Mouse (Mus musculus): ENCODE data around the gene Fdps. TPM values are rescaled to one million over a fixed set of nuclear protein-coding genes. Genes with fewer than 3 reads are reported as not detected.

Fdps gene
- 260 and 266 TPM in 2 replicates for polyA plus RNA-seq (2011; ENCODE audit: insufficient read depth, insufficient read length, low read depth, missing spikeins)

DNA sequence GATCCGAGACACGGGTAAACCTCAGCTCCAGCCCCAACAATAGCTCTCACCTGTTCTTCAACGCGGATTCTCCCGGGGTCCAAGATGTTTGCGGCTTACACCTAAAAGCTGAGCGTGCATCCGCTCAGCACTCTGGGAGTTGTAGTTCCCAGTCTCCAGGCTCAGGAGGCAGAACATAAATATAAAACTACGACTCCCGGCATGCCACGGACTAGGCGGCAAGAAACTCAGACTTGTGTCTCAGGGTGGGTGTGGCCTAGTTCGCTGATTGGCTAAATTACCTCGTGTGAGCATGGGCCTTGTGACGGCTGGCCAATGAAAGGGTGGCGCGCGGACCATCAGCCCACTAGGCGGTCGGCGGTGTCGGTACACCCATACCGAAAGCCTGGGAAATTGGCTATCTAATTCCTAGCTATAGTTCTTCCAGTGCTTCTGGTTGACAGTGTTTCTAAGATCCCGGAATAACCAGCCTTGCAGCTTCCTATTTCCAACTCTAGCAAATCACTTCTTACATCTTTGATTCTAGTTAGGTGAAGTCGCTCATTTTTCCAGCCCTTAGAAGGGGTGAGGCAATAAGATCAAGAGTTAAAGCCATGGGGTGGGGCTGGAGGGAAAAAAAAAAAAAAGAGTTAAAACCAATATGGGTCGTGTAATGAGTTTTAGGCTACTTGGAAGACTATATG, at the start of gene Fdps:
Fdps (minus strand) TSS at position 148 of the 683 bp plus-strand sequence.
- TF ChIP-seq CTCF (IDR thresholded peaks at IDR 0.05; ENCODE audit: low read depth, low read length) (no peak), POLR2A (IDR thresholded peaks at IDR 0.05; ENCODE audit: insufficient read depth, low read length) (peak; percentile 41), EP300 (IDR thresholded peaks at IDR 0.05; ENCODE audit: insufficient read depth, low read depth, low read length) (peak; percentile 59; the same call in 1 of the 2 replicates)
- H3K9me3 ChIP-seq (replicated peaks; ENCODE audit: control insufficient read depth, insufficient read depth, low read length, poor library complexity, severe bottlenecking), result no peaks in the 10 kb centered on the region
- no peaks in the 10 kb centered on the region for H3K4me1 ChIP-seq (ENCODE audit: control insufficient read depth, insufficient read depth, low read length)
- H3K9ac ChIP-seq (ENCODE audit: low read depth, poor library complexity, severe bottlenecking), result peak within 1 kb of the TSS; percentile 65
- peak within 1 kb of the TSS; percentile 90 for H3K27ac ChIP-seq (ENCODE audit: insufficient read depth, low read length)
- peaks cover 34% of the 10 kb centered on the region for H3K36me3 ChIP-seq (ENCODE audit: control insufficient read depth, insufficient read depth, low read length, poor library complexity, severe bottlenecking)
- peak within 1 kb of the TSS; percentile 99 for H3K4me3 ChIP-seq (ENCODE audit: low read depth, low read length)
- H3K27me3 ChIP-seq (ENCODE audit: control insufficient read depth, insufficient read depth, low read length, poor library complexity, severe bottlenecking), result no peaks in the 10 kb centered on the region

- H3K4me3 ChIP-seq (ENCODE audit: low read depth, low read length), result no peak overlapping the region
These were observed 46.8 kb upstream of the Fdps start for GRCm38 (mm10) chr3:89148567-89148966.

GRCm38 (mm10) chr3:89147979-89148311, 46.2 kb upstream of the Fdps start:
- no peaks in the 10 kb centered on the region for H3K27me3 ChIP-seq (ENCODE audit: control insufficient read depth, insufficient read depth, low read length, poor library complexity, severe bottlenecking)
- H3K27ac ChIP-seq (ENCODE audit: insufficient read depth, low read length), result no peak overlapping the region
- peak overlapping the region; percentile 34 for H3K9ac ChIP-seq (ENCODE audit: low read depth, poor library complexity, severe bottlenecking)

More at GRCm38 (mm10) chr3:89148567-89148966, 46.8 kb upstream of the Fdps start:
- Histone ChIP-seq H3K36me3 (ENCODE audit: control insufficient read depth, insufficient read depth, low read length, poor library complexity, severe bottlenecking) (no peaks in the 10 kb centered on the region), H3K27me3 (ENCODE audit: control insufficient read depth, insufficient read depth, low read length, poor library complexity, severe bottlenecking) (no peaks in the 10 kb centered on the region), H3K9me3 (replicated peaks; ENCODE audit: control insufficient read depth, insufficient read depth, low read length, poor library complexity, severe bottlenecking) (no peaks in the 10 kb centered on the region), H3K27ac (ENCODE audit: insufficient read depth, low read length) (no peak overlapping the region), H3K4me1 (ENCODE audit: control insufficient read depth, insufficient read depth, low read length) (peaks cover 3% of the 10 kb centered on the region), H3K9ac (ENCODE audit: low read depth, poor library complexity, severe bottlenecking) (peak overlapping the region; percentile 34; the same call in 1 of the 2 replicates)
- TF ChIP-seq EP300 (IDR thresholded peaks at IDR 0.05; ENCODE audit: insufficient read depth, low read depth, low read length), result no peak
- TF ChIP-seq CTCF (IDR thresholded peaks at IDR 0.05; ENCODE audit: low read depth, low read length), result no peak
- TF ChIP-seq POLR2A (IDR thresholded peaks at IDR 0.05; ENCODE audit: insufficient read depth, low read length), result no peak

DNA sequence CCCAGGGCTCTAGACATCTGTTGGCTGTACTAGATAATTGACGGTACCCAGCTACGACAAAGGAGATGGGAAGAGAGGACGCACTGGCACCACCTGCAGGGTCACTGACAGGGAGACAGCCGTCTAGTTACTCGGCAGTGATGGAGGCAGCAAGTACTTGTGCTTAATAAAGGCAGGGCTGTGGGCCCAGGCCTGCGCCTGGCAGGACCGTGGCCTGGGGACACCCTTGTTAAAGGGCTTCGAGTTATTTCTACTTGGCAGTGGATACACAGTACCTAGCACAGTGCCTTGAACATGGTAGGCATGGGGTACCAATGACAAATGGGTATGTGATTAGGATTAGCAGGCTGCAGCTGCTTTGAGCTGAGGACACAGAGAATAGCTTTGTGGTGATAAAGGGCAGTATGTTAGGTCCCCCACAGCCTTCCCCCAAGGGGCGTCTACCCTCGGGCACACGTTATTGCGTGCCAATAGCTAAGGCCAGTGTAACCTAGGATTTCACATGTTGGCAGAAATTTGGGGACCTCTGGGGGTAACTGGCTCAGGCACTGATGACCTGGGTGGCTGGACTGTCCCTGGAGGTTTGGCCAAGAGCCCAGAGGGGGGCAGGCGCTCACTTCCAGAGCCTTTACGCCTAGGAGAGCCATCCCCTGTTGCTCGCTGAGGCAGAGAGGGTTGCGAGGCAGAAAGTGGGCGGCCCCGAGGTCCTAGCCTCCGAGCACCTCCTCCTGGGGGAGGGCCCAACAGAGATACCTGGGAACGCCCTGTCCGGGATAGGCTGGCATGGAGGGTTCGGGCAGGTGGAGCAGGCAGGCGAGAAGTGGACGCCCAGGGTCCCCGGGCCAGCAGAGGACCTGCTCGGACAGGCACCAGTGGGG, 45.6 kb upstream of the Fdps start:
- no peaks in the 10 kb centered on the region for H3K9me3 ChIP-seq (replicated peaks; ENCODE audit: control insufficient read depth, insufficient read depth, low read length, poor library complexity, severe bottlenecking)
- no peaks in the 10 kb centered on the region for H3K36me3 ChIP-seq (ENCODE audit: control insufficient read depth, insufficient read depth, low read length, poor library complexity, severe bottlenecking)
- H3K4me3 ChIP-seq (ENCODE audit: low read depth, low read length), result peak overlapping the region; percentile 57
- TF ChIP-seq EP300 (IDR thresholded peaks at IDR 0.05; ENCODE audit: insufficient read depth, low read depth, low read length), result no peak
- TF ChIP-seq CTCF (IDR thresholded peaks at IDR 0.05; ENCODE audit: low read depth, low read length), result no peak
- no peak for TF ChIP-seq POLR2A (IDR thresholded peaks at IDR 0.05; ENCODE audit: insufficient read depth, low read length)
- no peak overlapping the region for H3K27ac ChIP-seq (ENCODE audit: insufficient read depth, low read length)
- H3K27me3 ChIP-seq (ENCODE audit: control insufficient read depth, insufficient read depth, low read length, poor library complexity, severe bottlenecking), result no peaks in the 10 kb centered on the region
- H3K9ac ChIP-seq (ENCODE audit: low read depth, poor library complexity, severe bottlenecking), result peak overlapping the region; percentile 34
- no peaks in the 10 kb centered on the region for H3K4me1 ChIP-seq (ENCODE audit: control insufficient read depth, insufficient read depth, low read length)

More at GRCm38 (mm10) chr3:89147979-89148311, 46.2 kb upstream of the Fdps start:
- Histone ChIP-seq H3K4me3 (ENCODE audit: low read depth, low read length) (peak overlapping the region; percentile 57), H3K9me3 (replicated peaks; ENCODE audit: control insufficient read depth, insufficient read depth, low read length, poor library complexity, severe bottlenecking) (no peaks in the 10 kb centered on the region), H3K4me1 (ENCODE audit: control insufficient read depth, insufficient read depth, low read length) (peaks cover 3% of the 10 kb centered on the region), H3K36me3 (ENCODE audit: control insufficient read depth, insufficient read depth, low read length, poor library complexity, severe bottlenecking) (no peaks in the 10 kb centered on the region)
- TF ChIP-seq POLR2A (IDR thresholded peaks at IDR 0.05; ENCODE audit: insufficient read depth, low read length) (no peak), CTCF (IDR thresholded peaks at IDR 0.05; ENCODE audit: low read depth, low read length) (no peak), EP300 (IDR thresholded peaks at IDR 0.05; ENCODE audit: insufficient read depth, low read depth, low read length) (no peak)

DNA sequence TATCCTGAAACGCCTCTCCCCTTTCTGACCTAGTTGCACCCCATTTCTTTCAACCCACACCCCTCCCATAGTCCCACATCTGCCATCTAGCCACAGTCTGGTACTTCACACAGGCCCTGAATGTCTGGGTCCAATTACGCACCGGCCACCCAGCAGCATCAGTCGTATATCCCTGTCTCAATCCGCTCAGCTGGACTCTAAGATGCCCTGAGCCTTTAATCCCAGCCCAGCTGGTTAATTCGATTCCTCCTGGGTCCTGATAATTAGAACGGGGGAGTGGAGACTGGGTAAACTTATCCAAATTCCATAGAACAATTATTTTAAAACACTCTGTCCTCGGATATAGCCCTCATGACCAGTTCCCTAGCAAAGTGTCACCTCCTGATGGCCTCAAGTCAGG, 43.8 kb upstream of the Fdps start:
- Histone ChIP-seq H3K9ac (ENCODE audit: low read depth, poor library complexity, severe bottlenecking) (no peak overlapping the region), H3K27ac (ENCODE audit: insufficient read depth, low read length) (no peak overlapping the region), H3K36me3 (ENCODE audit: control insufficient read depth, insufficient read depth, low read length, poor library complexity, severe bottlenecking) (no peaks in the 10 kb centered on the region), H3K4me3 (ENCODE audit: low read depth, low read length) (no peak overlapping the region), H3K27me3 (ENCODE audit: control insufficient read depth, insufficient read depth, low read length, poor library complexity, severe bottlenecking) (no peaks in the 10 kb centered on the region), H3K9me3 (replicated peaks; ENCODE audit: control insufficient read depth, insufficient read depth, low read length, poor library complexity, severe bottlenecking) (no peaks in the 10 kb centered on the region), H3K4me1 (ENCODE audit: control insufficient read depth, insufficient read depth, low read length) (no peaks in the 10 kb centered on the region)
- no peak for TF ChIP-seq POLR2A (IDR thresholded peaks at IDR 0.05; ENCODE audit: insufficient read depth, low read length)
- TF ChIP-seq EP300 (IDR thresholded peaks at IDR 0.05; ENCODE audit: insufficient read depth, low read depth, low read length), result no peak
- TF ChIP-seq CTCF (IDR thresholded peaks at IDR 0.05; ENCODE audit: low read depth, low read length), result no peak
